Mouse (Mus musculus): ENCODE results near the gene Trim54. TPM values are rescaled to one million over a fixed set of nuclear protein-coding genes. Genes with fewer than 3 reads are reported as not detected.

Trim54 gene
- polyA plus RNA-seq, 1 experiment from 2014 or later: 12.8 TPM

DNA sequence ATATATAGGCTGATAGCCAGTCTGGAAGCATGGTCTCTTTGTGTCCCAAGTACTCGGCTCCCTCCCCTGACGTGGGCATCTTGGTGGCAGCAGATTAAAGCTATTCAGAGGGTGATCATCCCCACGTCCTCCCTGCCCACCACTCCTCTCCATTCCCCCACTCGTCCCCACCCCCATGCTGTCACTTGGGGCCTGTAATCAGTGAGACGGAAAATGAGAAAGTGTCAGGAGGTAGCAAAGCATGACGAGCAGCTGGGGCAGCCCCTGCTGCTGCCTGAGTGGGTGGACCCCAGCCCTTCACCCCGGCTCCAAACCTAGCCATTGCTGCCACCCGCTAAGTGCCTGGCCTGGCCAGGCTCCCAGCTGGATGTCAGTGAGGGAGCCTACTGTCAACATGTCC is 32.6 kb upstream of the Trim54 start:
- Histone ChIP-seq H3K9me3 (replicated peaks) (no peaks in the 10 kb centered on the region), H3K4me3 (no peak overlapping the region), H3K4me2 (peak overlapping the region; percentile 67), H3K27me3 (replicated peaks) (peaks cover 28% of the 10 kb centered on the region), H3K9ac (no peak overlapping the region), H3K36me3 (peaks cover 3% of the 10 kb centered on the region; the same call in 1 of the 2 replicates), H3K4me1 (replicated peaks) (peaks cover 37% of the 10 kb centered on the region), H3K27ac (ENCODE audit: poor library complexity, severe bottlenecking) (peak overlapping the region; percentile 62)
- WGBS: 8% methylated on average over 8 of the region's 8 CpGs
- no peak for ATAC-seq (ENCODE audit: insufficient number of reproducible peaks, low FRiP score)

DNA sequence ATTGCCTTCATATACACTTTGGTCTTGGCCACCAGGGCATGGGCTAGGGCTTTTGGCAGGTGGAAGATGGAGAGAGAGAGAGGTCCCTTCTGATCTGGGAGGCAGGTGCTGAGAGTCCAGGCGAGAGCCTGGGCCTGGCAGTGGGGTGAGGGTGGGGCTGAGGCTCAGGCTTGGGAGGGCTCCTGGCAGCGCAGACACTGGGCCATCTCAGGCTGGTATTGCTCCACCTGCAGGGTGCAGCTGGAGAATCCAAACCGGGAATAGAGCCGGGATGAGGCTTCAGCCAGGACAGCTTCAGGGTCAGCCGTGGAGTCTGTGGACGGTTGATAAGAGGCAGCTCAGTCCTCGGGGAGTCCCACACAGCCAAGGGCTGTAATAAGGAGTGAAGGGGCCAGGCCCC is 29.9 kb upstream of the Trim54 start:
- H3K9ac ChIP-seq: peak overlapping the region; percentile 33; the same call in 1 of the 2 replicates
- H3K4me1 ChIP-seq (replicated peaks): peaks cover 37% of the 10 kb centered on the region
- no peak overlapping the region for H3K4me2 ChIP-seq
- peaks cover 55% of the 10 kb centered on the region for H3K27me3 ChIP-seq (replicated peaks)
- no peaks in the 10 kb centered on the region for H3K36me3 ChIP-seq
- H3K27ac ChIP-seq (ENCODE audit: poor library complexity, severe bottlenecking): no peak overlapping the region
- no peaks in the 10 kb centered on the region for H3K9me3 ChIP-seq (replicated peaks)
- WGBS: 22% methylated on average over 7 of the region's 7 CpGs
- no peak overlapping the region for H3K4me3 ChIP-seq
- ATAC-seq (ENCODE audit: insufficient number of reproducible peaks, low FRiP score): no peak

DNA sequence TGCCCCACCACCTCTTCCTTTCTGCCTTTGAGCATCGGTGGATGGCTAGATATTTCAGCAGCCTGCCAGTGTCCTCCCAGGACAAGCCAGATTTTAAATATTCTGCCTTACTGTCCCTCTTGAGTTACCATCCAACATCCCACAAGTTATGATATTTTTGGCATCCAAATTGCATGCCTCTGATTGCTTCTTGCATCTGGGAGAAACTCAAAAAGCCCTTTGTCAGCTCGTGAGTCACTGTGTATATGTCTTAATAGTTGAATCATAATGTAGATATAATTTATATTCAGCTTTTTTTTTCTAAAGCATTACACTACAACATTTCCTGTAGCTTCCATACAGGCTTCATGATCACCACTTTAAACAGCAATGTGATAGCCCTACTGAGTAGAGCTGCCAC is 29.4 kb upstream of the Trim54 start:
- no peak for ATAC-seq (ENCODE audit: insufficient number of reproducible peaks, low FRiP score)
- Histone ChIP-seq H3K9me3 (replicated peaks) (no peaks in the 10 kb centered on the region), H3K27ac (ENCODE audit: poor library complexity, severe bottlenecking) (no peak overlapping the region), H3K27me3 (replicated peaks) (peaks cover 60% of the 10 kb centered on the region), H3K4me3 (no peak overlapping the region), H3K4me2 (no peak overlapping the region), H3K36me3 (no peaks in the 10 kb centered on the region), H3K9ac (no peak overlapping the region), H3K4me1 (replicated peaks) (peaks cover 35% of the 10 kb centered on the region)
- 73% methylated on average over 2 of the region's 2 CpGs for WGBS

DNA sequence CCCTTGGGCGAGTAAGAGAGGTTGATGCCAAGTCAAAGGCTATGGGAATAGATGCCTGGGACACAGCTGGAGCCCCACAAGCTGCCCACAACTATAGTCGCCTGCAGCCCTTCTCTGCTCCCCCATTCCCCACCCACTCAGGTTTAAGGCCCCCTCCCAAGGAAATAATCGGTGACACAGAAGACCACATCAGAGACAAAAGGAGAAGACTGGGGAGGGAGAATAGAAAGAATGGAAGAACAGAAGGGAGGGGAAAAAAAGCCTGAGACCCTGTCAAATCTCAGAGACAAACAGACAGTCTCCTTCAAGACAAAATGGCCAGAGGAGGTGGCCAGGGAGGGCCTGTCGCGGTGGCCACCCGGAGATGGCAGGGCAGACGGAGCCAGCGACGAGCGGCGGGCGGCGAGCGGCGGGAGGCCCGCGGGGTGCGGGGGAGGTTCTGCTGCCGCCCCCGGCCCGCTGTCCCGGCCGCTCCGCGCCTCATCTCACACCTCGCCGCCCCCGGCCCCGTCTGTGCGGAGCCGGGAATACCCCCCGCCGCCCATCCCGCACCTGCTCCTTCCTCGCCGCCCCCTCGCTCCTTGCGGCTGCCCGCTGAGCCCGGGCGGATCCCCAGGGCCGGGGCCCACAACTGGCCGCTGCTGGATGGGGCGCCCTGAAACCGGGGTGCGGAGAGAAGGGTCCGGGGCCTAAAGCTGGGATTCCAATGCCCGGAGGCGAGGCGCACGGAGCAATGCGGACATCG is 24.1 kb upstream of the Trim54 start:
- H3K27ac ChIP-seq (ENCODE audit: poor library complexity, severe bottlenecking): no peak overlapping the region
- peaks cover 33% of the 10 kb centered on the region for H3K4me1 ChIP-seq (replicated peaks)
- no peaks in the 10 kb centered on the region for H3K9me3 ChIP-seq (replicated peaks)
- 4% methylated on average over 33 of the region's 53 CpGs for WGBS
- peak overlapping the region; percentile 45 for H3K4me3 ChIP-seq
- H3K27me3 ChIP-seq (replicated peaks): peaks cover 100% of the 10 kb centered on the region
- H3K36me3 ChIP-seq: no peaks in the 10 kb centered on the region
- H3K4me2 ChIP-seq: peak overlapping the region; percentile 71
- peak overlapping the region; percentile 55; the same call in 1 of the 2 replicates for H3K9ac ChIP-seq
- ATAC-seq (ENCODE audit: insufficient number of reproducible peaks, low FRiP score): no peak

DNA sequence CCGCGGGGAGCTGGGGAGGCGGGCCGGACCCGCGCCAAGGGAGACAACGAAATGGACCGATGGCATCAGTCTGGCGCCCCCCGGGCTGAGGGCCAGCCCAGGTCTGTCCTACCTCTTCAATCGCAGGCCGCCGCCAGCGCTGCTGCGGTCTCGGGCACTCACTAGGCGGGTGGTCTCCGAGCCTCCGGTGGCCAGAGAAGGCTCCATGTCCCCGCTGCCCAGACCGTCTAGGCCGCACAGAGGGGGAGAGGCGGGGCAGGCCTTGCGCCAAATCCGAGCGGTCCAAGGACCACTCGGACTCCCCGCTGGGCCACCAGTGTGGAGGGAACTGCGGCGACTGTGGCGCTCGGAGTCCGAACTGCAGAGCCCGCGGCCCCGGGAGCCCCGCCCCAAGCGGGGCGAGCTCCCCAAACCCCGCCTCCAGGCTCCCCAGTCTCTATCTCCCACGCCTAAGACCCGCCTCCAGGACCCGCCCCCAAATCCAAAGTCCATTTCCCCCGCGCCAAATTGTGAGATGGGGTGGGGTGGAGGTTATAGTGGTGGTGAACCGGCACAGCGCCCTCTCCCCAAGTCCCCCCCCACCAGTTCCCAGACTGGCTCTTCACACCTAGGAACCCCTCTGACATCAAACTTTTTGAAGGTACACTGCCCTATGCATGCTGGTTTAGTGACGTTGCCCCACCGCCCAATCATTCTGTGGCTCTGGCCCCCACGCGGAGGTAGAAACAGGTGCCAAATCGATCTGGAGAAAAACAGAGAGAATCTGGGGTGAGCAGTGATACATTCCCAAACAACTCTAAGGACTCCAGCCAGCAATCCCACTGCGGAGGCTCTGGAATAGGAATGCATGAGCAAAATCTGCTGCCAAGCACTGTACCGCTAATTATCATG is 23.1 kb upstream of the Trim54 start:
- H3K9ac ChIP-seq: peak overlapping the region; percentile 55
- H3K27ac ChIP-seq (ENCODE audit: poor library complexity, severe bottlenecking): no peak overlapping the region
- peaks cover 99% of the 10 kb centered on the region for H3K27me3 ChIP-seq (replicated peaks)
- peaks cover 33% of the 10 kb centered on the region for H3K4me1 ChIP-seq (replicated peaks)
- no peaks in the 10 kb centered on the region for H3K9me3 ChIP-seq (replicated peaks)
- no peaks in the 10 kb centered on the region for H3K36me3 ChIP-seq
- under 1% methylated on average over 52 of the region's 54 CpGs for WGBS
- H3K4me2 ChIP-seq: peak overlapping the region; percentile 71
- H3K4me3 ChIP-seq: peak overlapping the region; percentile 45
- 0 out of 2 replicates have a peak, but pooled peaks have one; percentile 51 for ATAC-seq (ENCODE audit: insufficient number of reproducible peaks, low FRiP score)

DNA sequence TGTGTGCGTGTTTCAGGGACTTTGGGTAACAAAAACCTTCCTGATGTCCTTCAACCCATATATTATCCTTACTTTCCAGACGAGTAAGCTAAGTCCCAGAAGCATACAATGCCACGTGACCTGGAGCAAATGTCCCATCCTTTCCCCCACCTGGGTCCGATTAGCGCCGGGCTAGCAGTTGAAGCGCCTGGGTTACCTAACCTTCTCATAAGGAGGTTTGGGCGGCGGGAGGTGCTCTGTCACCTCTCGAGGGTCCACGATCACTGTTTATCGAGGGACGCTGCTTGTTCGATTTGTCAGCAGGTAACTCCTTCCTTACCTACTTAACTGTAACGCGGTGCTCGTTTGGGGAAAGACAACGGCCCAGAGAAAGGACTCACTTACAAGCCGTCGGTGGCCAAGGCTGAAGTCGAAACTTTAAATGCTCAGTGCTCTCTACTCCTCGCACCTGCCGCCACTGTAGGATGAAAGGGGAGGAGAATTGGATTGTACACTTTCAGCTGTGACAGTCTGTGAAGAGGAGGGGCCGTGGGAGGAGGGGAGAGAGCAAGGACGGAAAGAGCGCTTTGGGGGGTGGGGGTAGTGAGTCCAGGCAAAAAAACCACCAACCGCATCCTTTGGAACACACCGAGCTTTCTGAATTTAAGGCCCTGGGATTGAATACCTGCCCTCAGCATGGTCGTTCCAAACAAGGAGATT is 22.3 kb upstream of the Trim54 start:
- no peak for ATAC-seq (ENCODE audit: insufficient number of reproducible peaks, low FRiP score)
- Histone ChIP-seq H3K9ac (no peak overlapping the region; the same call in 1 of the 2 replicates), H3K27ac (ENCODE audit: poor library complexity, severe bottlenecking) (no peak overlapping the region), H3K36me3 (no peaks in the 10 kb centered on the region), H3K9me3 (replicated peaks) (no peaks in the 10 kb centered on the region), H3K4me3 (peak overlapping the region; percentile 45), H3K4me1 (replicated peaks) (peaks cover 33% of the 10 kb centered on the region), H3K27me3 (replicated peaks) (peaks cover 99% of the 10 kb centered on the region), H3K4me2 (peak overlapping the region; percentile 71)
- 4% methylated on average over 29 of the region's 29 CpGs for WGBS

DNA sequence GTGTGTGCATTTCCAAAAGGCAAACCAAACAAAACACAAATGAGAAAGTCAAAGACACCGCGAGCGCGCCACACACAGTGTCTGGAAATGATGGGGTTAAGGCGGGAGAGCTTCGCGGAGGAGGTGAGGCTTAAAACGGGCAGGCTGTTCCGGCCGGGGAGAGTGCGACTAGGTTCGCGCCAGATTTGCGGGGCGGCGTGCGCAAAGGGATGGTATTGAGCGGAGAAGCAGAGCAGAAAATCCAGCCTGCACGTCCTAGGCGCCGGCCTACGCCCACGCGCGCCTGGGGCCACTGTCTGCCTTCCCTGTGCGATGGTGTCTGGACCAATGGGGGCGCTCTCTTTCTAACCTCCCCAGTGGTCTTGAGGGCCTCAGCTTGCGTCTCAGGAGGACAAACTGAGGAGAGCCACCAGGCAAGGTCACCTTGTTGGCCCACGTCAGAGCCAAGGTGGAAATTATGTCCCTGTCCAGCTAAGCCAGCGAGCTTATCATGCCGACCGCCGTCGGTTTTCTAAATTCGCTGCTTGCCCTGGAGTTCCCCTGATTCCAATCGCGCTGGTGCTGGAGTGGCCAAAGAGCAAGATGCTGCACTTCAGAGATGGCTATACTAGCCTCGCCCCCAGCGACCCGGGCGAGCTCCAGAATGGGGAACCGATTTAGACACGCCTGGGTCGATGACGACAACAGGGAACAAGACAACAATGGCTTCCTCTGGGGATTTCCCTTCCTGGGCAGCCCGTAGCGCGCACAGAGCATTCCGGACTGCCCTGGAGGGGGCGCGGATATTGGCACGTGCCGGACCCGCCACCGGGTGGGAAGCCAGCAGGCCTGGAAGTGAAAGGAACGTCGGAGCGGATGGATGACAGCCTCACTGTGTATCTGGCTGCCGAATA is 21.5 kb upstream of the Trim54 start:
- Histone ChIP-seq H3K27ac (ENCODE audit: poor library complexity, severe bottlenecking) (no peak overlapping the region), H3K27me3 (replicated peaks) (peaks cover 97% of the 10 kb centered on the region), H3K9me3 (replicated peaks) (no peaks in the 10 kb centered on the region), H3K4me2 (peak overlapping the region; percentile 71), H3K4me1 (replicated peaks) (peaks cover 33% of the 10 kb centered on the region), H3K36me3 (no peaks in the 10 kb centered on the region), H3K9ac (peak overlapping the region; percentile 48; the same call in 1 of the 2 replicates), H3K4me3 (peak overlapping the region; percentile 45)
- no peak; the same call in 1 of the 2 replicates for ATAC-seq (ENCODE audit: insufficient number of reproducible peaks, low FRiP score)
- under 1% methylated on average over 59 of the region's 59 CpGs for WGBS

DNA sequence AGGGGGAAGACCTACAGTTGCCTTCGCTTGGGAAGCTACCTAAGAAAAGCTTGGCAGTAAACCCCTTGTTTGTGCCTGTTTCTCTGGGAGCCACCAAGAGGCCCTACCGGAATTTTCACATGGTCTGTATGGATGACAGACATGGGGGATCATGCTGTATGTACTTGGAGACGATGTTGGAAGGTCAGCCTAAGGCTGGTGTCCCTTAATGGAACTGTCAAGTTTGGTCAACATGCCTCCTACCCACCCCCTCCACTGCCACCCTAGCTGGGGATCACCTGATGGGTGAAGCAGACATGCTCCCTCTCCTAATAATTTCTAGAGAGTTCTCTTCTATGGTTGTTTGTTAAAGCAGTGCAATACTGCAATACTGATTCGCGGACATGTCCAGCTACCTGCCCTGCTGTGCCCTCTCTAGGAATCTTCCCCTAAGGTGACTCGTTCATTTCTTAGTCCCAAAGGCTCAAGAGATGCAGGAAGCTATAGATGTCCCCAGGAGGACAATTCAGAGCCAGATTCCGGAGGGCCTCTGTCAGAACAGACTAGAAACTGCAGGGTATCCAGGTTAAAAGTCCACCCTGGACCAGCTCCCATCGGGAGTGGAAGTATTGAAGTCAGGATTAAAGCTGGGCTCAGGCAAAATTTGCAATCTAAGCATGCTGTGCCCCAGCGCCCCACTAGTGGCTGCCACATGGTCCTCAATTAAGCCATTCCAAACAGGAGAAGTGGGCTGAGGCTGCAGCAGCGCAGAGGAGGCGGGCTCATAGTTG is 20.6 kb upstream of the Trim54 start:
- Histone ChIP-seq H3K4me3 (peak overlapping the region; percentile 45), H3K9ac (no peak overlapping the region; the same call in 1 of the 2 replicates), H3K9me3 (replicated peaks) (no peaks in the 10 kb centered on the region), H3K27ac (ENCODE audit: poor library complexity, severe bottlenecking) (no peak overlapping the region), H3K4me1 (replicated peaks) (peaks cover 33% of the 10 kb centered on the region), H3K27me3 (replicated peaks) (peaks cover 89% of the 10 kb centered on the region), H3K36me3 (no peaks in the 10 kb centered on the region), H3K4me2 (peak overlapping the region; percentile 71)
- no peak for ATAC-seq (ENCODE audit: insufficient number of reproducible peaks, low FRiP score)
- 32% methylated on average over 11 of the region's 11 CpGs for WGBS

DNA sequence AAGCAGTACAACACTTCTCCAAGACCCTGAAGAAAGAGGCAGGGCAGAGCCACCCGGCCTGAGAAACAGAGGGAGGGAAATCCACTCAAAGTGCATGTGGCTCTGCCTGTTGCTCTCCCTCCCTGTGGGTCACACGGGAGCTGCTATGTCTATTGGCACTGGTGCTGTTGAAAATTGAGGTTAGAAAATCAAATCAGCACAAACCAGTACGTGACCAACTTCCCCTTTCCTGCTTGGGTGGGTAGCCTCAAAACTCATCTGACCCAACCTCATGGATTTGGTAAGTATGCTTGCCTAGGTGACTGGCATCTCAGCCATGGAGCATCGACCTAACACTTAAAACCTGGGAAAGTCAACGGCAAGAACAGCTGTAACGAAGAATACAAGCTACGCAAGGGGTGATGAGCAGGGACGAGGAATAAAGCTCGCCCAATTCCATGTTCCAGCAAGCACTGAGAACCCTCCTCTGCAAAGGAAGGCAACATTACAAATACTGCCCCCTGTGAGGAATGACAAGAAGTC is 10.6 kb upstream of the Trim54 start, which contains the start of gene Dnajc5g:
TSS of gene Dnajc5g (plus strand) at position 472 of the 522 bp plus-strand sequence.
- no peak within 1 kb of the TSS for H3K27ac ChIP-seq (ENCODE audit: poor library complexity, severe bottlenecking)
- ATAC-seq (ENCODE audit: insufficient number of reproducible peaks, low FRiP score): no peak
- no peaks in the 10 kb centered on the region for H3K9me3 ChIP-seq (replicated peaks)
- H3K4me3 ChIP-seq: no peak within 1 kb of the TSS
- no peaks in the 10 kb centered on the region for H3K36me3 ChIP-seq
- no peaks in the 10 kb centered on the region for H3K4me1 ChIP-seq (replicated peaks)
- peaks cover 15% of the 10 kb centered on the region for H3K27me3 ChIP-seq (replicated peaks)
- WGBS: 78% methylated on average over 9 of the region's 9 CpGs
- no peak within 1 kb of the TSS for H3K9ac ChIP-seq
- no peak within 1 kb of the TSS for H3K4me2 ChIP-seq

All from heart, embryonic 12.5 days (tissue).